Mouse (Mus musculus) cerebellum, adult 2 months (tissue): ENCODE data around the gene Hhat. TPM values are rescaled to one million over a fixed set of nuclear protein-coding genes. Genes with fewer than 3 reads are reported as not detected.

Experiments used
- DNase-seq, 2 experiments: peaks; one replicate each; pipeline ENCODE4 v3.0.0; 2021
- H3K27ac ChIP-seq: fragments of 200-500 bp; 2 replicates; pipeline ENCODE4 v1.5.1; 2012; ENCODE audit warnings: low read length, control low read depth, inconsistent platforms; ENCODE audit not compliant: insufficient read depth
- H3K27me3 ChIP-seq: fragments of 200-500 bp; 2 replicates; pipeline ENCODE4 v1.6.1; 2012; ENCODE audit warnings: inconsistent platforms, mild to moderate bottlenecking, low read length, moderate library complexity; ENCODE audit not compliant: control insufficient read depth, insufficient read depth
- H3K4me1 ChIP-seq: fragments of 200-500 bp; 2 replicates; pipeline ENCODE4 v1.6.1; 2011; ENCODE audit warnings: low read length; ENCODE audit not compliant: control insufficient read depth, insufficient read depth
- H3K4me3 ChIP-seq: fragments of 200-500 bp; replicated peaks from 2 replicates; pipeline ENCODE3; 2011; ENCODE audit warnings: mild to moderate bottlenecking, low read depth, low read length, control low read depth; ENCODE audit not compliant: insufficient read depth
- CTCF ChIP-seq: fragments of 200-500 bp; IDR thresholded peaks from 2 replicates; pipeline ENCODE4 v1.5.1; 2011; ENCODE audit warnings: low read depth, mild to moderate bottlenecking, control low read depth, low read length, moderate library complexity, borderline replicate concordance; ENCODE audit not compliant: insufficient read depth
- POLR2A ChIP-seq: fragments of 200-500 bp; IDR thresholded peaks from 2 replicates; pipeline ENCODE4 v1.6.1; 2011; ENCODE audit warnings: low read length, control low read depth, borderline replicate concordance; ENCODE audit not compliant: insufficient read depth
- WGBS: fragments of 180-500 bp; shearing (Covaris S2); methylation state at CpG from one replicate; pipeline ENCODE4 v1.1.7; 2018; 5-methylcytosine and 5-hydroxymethylcytosine counted together
- polyA plus RNA-seq: library from polyadenylated mRNA; depleted of rRNA; stranded (reverse); fragments of >200 nt; gene quantifications from 2 replicates; pipeline ENCODE4 v1.2.3, GENCODE M21; 2012

Gene Hhat
- polyA plus RNA-seq, 1 experiment, result 2.1 TPM

DNA sequence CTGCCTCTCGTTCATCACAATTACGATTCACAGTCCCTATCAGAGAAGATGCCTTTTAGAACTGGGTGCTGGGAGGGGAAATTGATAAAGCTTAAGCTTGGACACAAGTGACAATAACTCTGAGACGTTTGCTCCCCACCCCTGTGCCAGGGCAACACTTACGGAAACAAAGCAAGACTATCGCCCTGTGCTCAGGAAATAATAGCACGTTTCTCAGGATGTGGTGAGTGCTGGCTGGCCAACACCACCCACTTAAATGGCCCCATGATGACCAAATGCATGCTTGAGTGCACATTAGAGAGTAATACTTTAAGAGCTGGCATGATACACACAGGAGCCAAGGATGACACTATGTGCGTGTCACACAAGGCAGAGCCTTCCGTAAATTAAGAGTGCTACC lies 164.1 kb downstream of the Hhat start:
- no peaks in the 10 kb centered on the region for H3K27me3 ChIP-seq
- 77% methylated on average over 8 of the region's 8 CpGs for WGBS
- H3K4me3 ChIP-seq, result no peak overlapping the region
- DNase-seq, result no peak
- no peak overlapping the region for H3K27ac ChIP-seq
- no peaks in the 10 kb centered on the region for H3K4me1 ChIP-seq
- TF ChIP-seq CTCF (no peak), POLR2A (no peak)

DNA sequence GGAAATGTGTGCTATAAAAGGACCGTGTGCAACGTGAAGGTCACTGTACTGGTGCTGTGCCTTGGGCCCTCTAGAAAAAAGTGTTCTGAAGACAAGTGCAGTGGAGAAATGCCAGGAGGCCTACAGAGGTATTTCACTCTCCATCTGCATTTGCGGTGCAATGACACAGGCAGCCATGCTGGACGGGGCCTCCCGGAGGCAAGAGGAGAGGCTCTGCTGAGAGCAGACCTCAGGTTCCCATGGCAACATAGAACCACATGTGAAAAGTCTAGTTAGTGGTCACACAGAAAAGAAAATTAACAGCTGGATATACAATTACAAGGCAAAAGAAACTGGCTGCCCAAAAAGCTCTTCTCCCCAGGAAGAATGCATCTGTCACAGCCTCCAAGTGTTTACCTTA lies 166.6 kb downstream of the Hhat start:
- TF ChIP-seq CTCF, result no peak
- TF ChIP-seq POLR2A, result no peak
- WGBS, result 47% methylated on average over 5 of the region's 5 CpGs
- no peaks in the 10 kb centered on the region for H3K4me1 ChIP-seq
- no peak overlapping the region for H3K27ac ChIP-seq
- H3K27me3 ChIP-seq, result no peaks in the 10 kb centered on the region
- DNase-seq, result no peak
- no peak overlapping the region for H3K4me3 ChIP-seq

DNA sequence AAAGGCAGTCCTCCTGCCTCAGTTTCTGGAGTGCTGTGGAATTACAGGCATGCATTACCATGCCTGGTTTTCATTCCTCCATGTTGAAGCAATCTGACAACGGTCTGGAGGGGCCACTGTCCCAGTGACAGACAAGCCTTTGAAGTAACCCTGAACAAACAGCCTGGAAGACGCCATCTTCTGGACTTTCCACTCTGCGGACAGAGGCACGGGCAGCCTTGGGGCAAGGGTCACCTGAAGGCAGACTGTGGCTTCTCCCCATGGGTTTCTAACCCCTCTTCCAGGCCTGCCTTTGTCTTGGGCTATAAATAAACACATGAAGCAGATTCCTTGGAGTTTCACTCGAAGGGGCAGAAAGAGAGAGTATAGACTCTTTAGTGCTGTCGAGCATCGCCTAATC lies 167.5 kb downstream of the Hhat start:
- DNase-seq, result no peak
- WGBS, result 72% methylated on average over 7 of the region's 7 CpGs
- no peaks in the 10 kb centered on the region for H3K27me3 ChIP-seq
- TF ChIP-seq POLR2A (no peak), CTCF (no peak)
- no peak overlapping the region for H3K27ac ChIP-seq
- no peak overlapping the region for H3K4me3 ChIP-seq
- no peaks in the 10 kb centered on the region for H3K4me1 ChIP-seq

DNA sequence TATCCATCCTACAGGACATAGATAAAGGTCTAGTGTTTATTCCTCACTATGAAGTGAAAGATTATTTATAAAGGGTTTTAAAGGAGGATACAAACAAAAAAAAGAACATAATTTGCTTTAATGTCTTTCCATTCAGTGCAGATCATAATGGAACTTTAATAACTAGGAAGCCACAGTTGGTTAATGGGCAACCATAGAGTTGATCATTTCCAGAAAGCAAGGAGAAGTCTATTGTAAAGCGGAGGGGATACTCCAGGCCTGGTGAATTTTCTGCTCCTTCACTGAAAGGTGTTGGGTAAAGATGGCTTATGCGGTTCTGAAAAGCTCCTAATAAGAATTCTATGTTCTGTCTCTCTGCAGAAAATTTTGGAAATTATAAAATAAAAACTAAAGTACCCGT lies 169.8 kb downstream of the Hhat start:
- WGBS, result 96% methylated on average over 3 of the region's 3 CpGs
- DNase-seq, result no peak
- H3K4me1 ChIP-seq, result no peaks in the 10 kb centered on the region
- H3K27ac ChIP-seq, result no peak overlapping the region
- TF ChIP-seq POLR2A, result no peak
- no peak for TF ChIP-seq CTCF
- no peaks in the 10 kb centered on the region for H3K27me3 ChIP-seq
- H3K4me3 ChIP-seq, result no peak overlapping the region

DNA sequence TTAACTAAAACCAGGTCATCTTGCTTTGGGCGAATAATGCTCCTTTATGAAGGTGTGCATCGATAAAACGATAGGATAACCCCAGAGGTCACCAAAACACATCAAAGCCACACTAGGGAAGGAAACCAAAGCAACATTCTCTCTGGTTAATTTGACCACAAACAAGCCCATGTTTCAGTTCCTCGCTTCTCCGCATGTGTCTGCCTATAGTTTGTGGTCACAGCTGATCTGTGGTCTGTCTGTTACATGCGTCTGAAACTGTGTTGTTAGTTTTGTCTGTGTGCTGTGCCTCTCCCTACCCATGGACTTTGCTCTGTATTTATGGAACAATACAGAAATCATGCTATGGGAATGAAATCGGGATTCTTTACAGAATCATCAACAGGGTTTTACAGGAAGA lies 171.3 kb downstream of the Hhat start:
- 92% methylated on average over 7 of the region's 7 CpGs for WGBS
- Histone ChIP-seq H3K27me3 (no peaks in the 10 kb centered on the region), H3K4me1 (no peaks in the 10 kb centered on the region), H3K4me3 (no peak overlapping the region), H3K27ac (no peak overlapping the region)
- no peak for DNase-seq
- TF ChIP-seq POLR2A (no peak), CTCF (no peak)

DNA sequence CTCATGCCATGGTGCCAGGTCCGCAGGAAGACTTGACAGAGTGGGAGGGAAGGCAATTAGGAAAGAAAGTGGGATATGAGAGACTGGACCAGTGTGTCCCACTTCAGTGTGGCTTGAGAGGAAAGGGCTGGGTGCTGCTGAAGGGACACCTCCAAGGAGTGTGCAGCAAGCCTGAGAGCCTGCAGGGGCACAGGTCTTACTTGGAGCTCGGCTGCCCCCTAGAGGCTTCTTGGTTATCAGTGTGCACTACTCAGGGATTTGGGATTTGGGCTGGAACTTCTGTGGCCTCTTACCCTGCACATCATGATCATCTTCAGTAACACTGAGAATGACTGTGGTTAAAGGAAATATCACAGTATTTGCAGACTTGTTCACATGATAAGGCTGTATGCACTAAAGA lies 172.6 kb downstream of the Hhat start:
- no peaks in the 10 kb centered on the region for H3K4me1 ChIP-seq
- 19% methylated on average over 2 of the region's 2 CpGs for WGBS
- H3K27ac ChIP-seq, result no peak overlapping the region
- no peak for TF ChIP-seq POLR2A
- TF ChIP-seq CTCF, result peak; percentile 89
- H3K4me3 ChIP-seq, result no peak overlapping the region
- H3K27me3 ChIP-seq, result no peaks in the 10 kb centered on the region
- peak; percentile 88 to 92 for DNase-seq

DNA sequence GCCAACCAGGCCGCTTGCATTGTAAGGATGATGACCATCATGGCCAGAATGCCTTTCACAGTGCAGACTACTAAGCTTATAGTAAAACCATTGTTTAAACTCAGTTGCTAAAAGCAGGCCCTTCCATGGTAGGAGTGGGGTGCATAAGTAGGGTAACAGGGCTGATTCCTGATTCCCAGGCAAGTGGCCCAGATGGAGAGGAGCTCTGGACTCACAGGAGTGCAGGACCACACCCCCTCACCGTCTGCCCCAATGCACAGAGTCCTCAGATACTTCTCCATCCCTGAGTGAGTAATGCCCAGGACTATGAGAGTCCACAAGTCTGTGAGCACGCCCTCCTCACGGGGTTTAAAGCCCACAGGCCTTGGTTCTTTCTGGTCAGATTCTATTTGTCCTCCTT lies 175.6 kb downstream of the Hhat start:
- Histone ChIP-seq H3K4me3 (no peak overlapping the region), H3K27ac (no peak overlapping the region), H3K4me1 (no peaks in the 10 kb centered on the region), H3K27me3 (no peaks in the 10 kb centered on the region)
- no peak for DNase-seq
- TF ChIP-seq CTCF, result no peak
- TF ChIP-seq POLR2A, result no peak
- 74% methylated on average over 4 of the region's 4 CpGs for WGBS

DNA sequence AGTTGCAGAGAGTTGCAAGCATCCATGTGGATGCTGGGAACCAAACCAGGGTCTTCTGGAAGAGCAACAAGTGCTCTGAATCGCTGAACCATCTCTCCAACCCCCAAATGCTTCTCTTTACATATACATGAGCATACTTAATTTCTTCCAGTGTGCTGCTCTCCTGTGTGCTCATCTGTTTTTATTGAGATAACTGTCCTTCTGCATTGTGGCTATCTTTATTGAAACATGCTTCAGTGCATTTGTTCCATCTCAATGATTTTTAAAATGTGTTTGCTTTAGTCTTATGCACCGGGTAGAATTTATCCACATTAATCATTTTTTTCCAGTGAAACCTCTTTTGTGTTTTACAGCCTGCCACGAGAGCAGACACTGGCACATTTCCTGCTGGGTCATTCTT lies 177.5 kb downstream of the Hhat start:
- Histone ChIP-seq H3K27me3 (no peaks in the 10 kb centered on the region), H3K4me3 (no peak overlapping the region), H3K4me1 (no peaks in the 10 kb centered on the region), H3K27ac (no peak overlapping the region)
- no peak for TF ChIP-seq CTCF
- no peak for TF ChIP-seq POLR2A
- DNase-seq, result no peak
- 35% methylated on average over 3 of the region's 3 CpGs for WGBS
